Mouse (Mus musculus) forebrain, embryonic 11.5 days (tissue): Measurements from ENCODE around the gene Apaf1. TPM values are rescaled to one million over a fixed set of nuclear protein-coding genes. Genes with fewer than 3 reads are reported as not detected.

ENCODE experiments used
- ATAC-seq: fragments of 200-750 bp; cut with Nextera tagmentation; replicated peaks from 2 replicates; pipeline ENCODE4 v1.8.0; 2017; ENCODE audit warnings: moderate TSS enrichment; ENCODE audit not compliant: low FRiP score
- DNase-seq: peaks from one replicate; pipeline ENCODE4 v3.0.0-alpha.2; 2017; ENCODE audit warnings: low spot score
- H3K27ac ChIP-seq: fragments of 300-500 bp; sonication (generic); 2 replicates; pipeline ENCODE4 v1.5.1; 2014; ENCODE audit warnings: low read depth, low read length
- H3K27me3 ChIP-seq: fragments of 300-500 bp; sonication (generic); 2 replicates; pipeline ENCODE4 v1.6.1; 2014; ENCODE audit warnings: mild to moderate bottlenecking, low read length, mixed read lengths; ENCODE audit not compliant: control insufficient read depth, insufficient read depth
- H3K36me3 ChIP-seq: fragments of 300-500 bp; sonication (generic); 2 replicates; pipeline ENCODE4 v1.6.1; 2014; ENCODE audit warnings: mild to moderate bottlenecking, low read length, moderate library complexity, mixed read lengths; ENCODE audit not compliant: control insufficient read depth, insufficient read depth
- H3K4me1 ChIP-seq: fragments of 300-500 bp; sonication (generic); replicated peaks from 2 replicates; pipeline ENCODE4 v1.6.1; 2014; ENCODE audit warnings: low read length, mixed read lengths; ENCODE audit not compliant: control insufficient read depth, insufficient read depth
- H3K4me2 ChIP-seq: fragments of 300-500 bp; sonication (generic); 2 replicates; pipeline ENCODE4 v1.6.1; 2014; ENCODE audit warnings: low read depth, mild to moderate bottlenecking, low read length, moderate library complexity, mixed read lengths; ENCODE audit not compliant: severe bottlenecking
- H3K4me3 ChIP-seq: fragments of 300-500 bp; sonication (generic); 2 replicates; pipeline ENCODE4 v1.5.1; 2014; ENCODE audit warnings: low read depth, low read length
- H3K9ac ChIP-seq: fragments of 300-500 bp; sonication (generic); 2 replicates; pipeline ENCODE4 v1.6.1; 2014; ENCODE audit warnings: low read length
- H3K9me3 ChIP-seq: fragments of 300-500 bp; sonication (generic); 2 replicates; pipeline ENCODE4 v1.6.1; 2016; ENCODE audit warnings: low read length, mixed read lengths; ENCODE audit not compliant: control insufficient read depth
- WGBS: fragments of 180-500 bp; shearing (Covaris S2); extraction: QIAGEN DNeasy Blood & Tissue Kit; methylation state at CpG from one replicate; pipeline ENCODE4 v1.1.7; 2014; 5-methylcytosine and 5-hydroxymethylcytosine counted together
- polyA plus RNA-seq: library from polyadenylated mRNA; unstranded; fragments of >200 nt; fragmentation: Nextera tagmentation; extraction: Ambion mirVana; gene quantifications from 2 replicates; pipeline ENCODE4 v1.2.1, GENCODE M21; 2014

Apaf1 gene
- 29.4 and 30.2 TPM in 2 replicates for polyA plus RNA-seq

DNA sequence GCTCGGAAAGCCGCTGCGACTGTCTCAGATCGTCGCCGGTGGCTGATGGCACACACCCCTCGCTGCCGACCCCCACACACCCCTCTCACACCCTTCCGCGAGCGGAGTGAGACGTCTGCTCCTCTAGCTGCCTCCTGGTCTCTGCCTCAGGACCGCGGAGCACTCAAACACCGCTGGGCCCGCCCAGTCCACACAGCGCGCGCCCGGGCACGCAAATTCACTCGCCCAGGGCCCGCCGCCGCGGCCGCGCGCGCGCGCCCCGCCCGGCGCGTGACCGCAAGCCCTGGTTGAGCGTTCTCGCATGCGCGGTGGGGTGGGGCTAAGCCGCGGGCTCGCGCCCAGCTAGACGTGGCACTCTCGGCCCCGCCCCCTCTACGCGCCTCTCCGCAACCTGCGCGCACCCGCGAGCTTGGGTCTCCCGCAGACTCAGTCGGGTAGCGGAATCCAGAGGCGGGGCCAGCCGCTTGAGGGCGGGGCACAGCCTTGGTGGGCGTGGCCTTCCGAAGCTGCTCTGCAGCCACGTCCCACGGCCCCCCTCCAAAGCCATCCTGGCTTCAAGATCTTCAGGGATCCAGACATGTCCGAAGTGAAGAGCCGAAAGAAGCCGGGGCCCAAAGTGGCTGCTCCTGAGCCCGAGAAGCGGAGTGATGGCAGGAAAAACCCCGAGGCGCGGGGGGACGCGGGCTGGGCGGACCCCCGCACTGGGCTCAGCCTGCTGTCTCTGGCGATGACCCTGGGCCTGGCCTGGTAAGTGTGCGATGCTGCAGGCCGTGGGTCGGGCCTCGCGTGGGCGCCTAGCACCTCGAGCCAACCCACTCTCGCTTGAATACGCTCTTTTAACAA, at the start of gene Apaf1, which contains the start of gene Ikbip:
TSS of gene Apaf1 (minus strand) at position 221 of the 843 bp plus-strand sequence.
TSS of gene Ikbip (plus strand) at position 391 of the 843 bp plus-strand sequence.
- Histone ChIP-seq H3K4me3 (peak within 1 kb of the TSS; percentile 88), H3K4me1 (0 out of 2 replicates have a peak, but pooled peaks cover 2% of the 10 kb centered on the region), H3K9ac (peak within 1 kb of the TSS; percentile 87), H3K27ac (peak within 1 kb of the TSS; percentile 71), H3K4me2 (peak within 1 kb of the TSS; percentile 71), H3K9me3 (no peaks in the 10 kb centered on the region), H3K36me3 (no peaks in the 10 kb centered on the region), H3K27me3 (no peaks in the 10 kb centered on the region)
- DNase-seq (peak; percentile 100), ATAC-seq (peak; percentile 97)
- whole genome bisulfite sequencing = under 1% methylated on average over 86 of the region's 87 CpGs

DNA sequence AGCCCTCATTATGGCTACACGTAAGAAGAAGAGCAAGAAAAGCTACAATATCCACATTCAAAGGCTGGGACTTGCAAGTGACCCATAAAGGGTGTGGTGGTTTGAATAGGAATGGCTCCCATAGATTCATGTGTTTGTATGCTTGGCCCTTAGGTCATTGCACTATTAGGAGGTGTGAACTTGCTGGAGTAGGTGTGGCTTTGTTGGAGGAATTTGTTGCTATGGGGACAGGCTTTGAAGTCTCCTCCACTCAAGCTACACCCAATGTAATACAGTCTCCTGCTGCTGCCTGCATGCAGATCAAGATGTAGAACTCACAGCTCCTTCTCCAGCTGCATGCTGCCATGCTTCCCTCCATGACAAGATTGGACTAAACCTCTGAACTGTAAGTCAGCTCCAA, 49.0 kb upstream of the Apaf1 start:
- no peak overlapping the region for H3K4me3 ChIP-seq
- H3K9ac ChIP-seq = no peak overlapping the region
- H3K36me3 ChIP-seq = no peaks in the 10 kb centered on the region
- no peak for DNase-seq
- no peak overlapping the region for H3K4me2 ChIP-seq
- H3K9me3 ChIP-seq = no peaks in the 10 kb centered on the region
- WGBS = 78% methylated on average over 1 of the region's 1 CpGs
- H3K4me1 ChIP-seq = no peaks in the 10 kb centered on the region
- H3K27ac ChIP-seq = no peak overlapping the region
- no peaks in the 10 kb centered on the region for H3K27me3 ChIP-seq
- no peak for ATAC-seq

DNA sequence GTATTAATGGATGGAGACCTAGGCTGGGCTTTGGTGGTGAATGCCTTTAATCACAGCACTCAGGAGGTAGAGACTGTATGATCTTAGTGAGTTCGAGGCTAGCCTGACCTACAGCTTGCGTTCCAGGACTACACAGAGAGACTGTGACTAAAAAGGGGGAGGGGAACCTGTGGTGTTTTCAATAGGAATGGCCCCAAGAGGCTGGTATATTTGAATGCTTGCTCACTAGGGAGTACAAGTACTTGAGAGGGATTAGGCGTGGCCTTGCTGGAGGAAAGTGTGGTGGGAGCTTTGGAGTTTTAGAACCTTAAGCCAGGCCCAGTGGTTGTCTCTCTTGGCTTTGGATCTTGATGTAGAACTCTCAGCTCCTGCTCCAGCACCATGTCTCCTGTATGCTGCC, 48.2 kb upstream of the Apaf1 start:
- 73% methylated on average over 3 of the region's 3 CpGs for WGBS

DNA sequence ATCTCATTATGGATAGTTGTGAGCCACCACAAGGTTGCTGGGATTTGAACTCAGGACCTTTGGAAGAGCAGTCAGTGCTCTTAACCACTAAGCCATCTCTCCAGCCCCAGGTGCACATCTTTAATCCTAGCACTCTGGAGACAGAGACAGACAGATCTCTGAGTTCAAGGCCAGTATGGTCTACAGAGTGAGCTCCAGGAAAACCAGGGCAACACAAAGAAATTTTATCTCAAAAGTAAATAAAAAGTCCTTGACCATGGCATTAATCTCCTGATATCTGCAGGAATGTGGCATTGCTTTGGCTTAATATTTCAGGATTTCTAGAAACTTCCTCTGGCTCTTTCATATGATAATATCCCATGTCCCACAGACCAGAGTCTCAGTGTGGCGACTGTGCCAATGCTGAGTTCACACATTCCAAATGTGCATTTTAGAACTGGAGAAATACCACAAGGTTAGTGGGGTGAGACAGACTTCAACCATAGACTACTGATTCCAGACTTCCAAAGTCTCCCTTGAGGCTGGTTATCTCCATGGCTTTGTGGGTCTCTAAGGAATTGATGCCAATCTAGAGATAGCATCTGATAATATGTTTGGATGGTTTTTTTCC, 46.1 kb upstream of the Apaf1 start:
- H3K27me3 ChIP-seq = no peaks in the 10 kb centered on the region
- H3K36me3 ChIP-seq = no peaks in the 10 kb centered on the region
- 78% methylated on average over 1 of the region's 1 CpGs for WGBS
- no peak overlapping the region for H3K9ac ChIP-seq
- no peak overlapping the region for H3K27ac ChIP-seq
- H3K9me3 ChIP-seq = no peaks in the 10 kb centered on the region
- H3K4me1 ChIP-seq = no peaks in the 10 kb centered on the region
- no peak overlapping the region for H3K4me2 ChIP-seq
- DNase-seq = no peak
- H3K4me3 ChIP-seq = no peak overlapping the region
- ATAC-seq = no peak

More for the DNA sequence above, 48.2 kb upstream of the Apaf1 start:
- no peak for ATAC-seq
- Histone ChIP-seq H3K4me3 (no peak overlapping the region), H3K9ac (no peak overlapping the region), H3K27ac (no peak overlapping the region), H3K4me2 (no peak overlapping the region), H3K27me3 (no peaks in the 10 kb centered on the region), H3K4me1 (no peaks in the 10 kb centered on the region), H3K36me3 (no peaks in the 10 kb centered on the region), H3K9me3 (no peaks in the 10 kb centered on the region)
- no peak for DNase-seq

DNA sequence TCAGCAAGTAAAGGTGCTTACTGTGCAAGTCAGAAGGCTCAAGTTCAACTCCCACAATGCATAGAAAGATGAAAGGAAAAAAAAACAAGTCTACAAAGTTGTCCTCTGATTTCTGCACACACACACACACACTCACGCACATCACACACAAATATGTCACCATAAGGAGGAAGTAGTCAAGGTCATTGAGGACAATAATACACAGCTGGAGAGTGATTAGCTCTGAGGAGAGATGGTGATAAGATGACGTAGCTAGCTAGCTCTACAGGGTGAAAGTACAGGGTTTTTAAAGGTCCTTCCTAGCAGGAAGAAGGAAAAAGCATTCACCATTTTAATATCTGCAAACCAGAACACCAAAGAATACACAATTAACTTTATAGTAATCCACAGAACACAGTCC, 44.8 kb upstream of the Apaf1 start:
- Histone ChIP-seq H3K9me3 (no peaks in the 10 kb centered on the region), H3K36me3 (no peaks in the 10 kb centered on the region), H3K9ac (no peak overlapping the region), H3K4me1 (peaks cover 3% of the 10 kb centered on the region; the same call in 1 of the 2 replicates), H3K27ac (no peak overlapping the region), H3K4me3 (no peak overlapping the region), H3K4me2 (no peak overlapping the region), H3K27me3 (no peaks in the 10 kb centered on the region)
- DNase-seq = no peak
- WGBS = 80% methylated on average over 2 of the region's 2 CpGs
- no peak for ATAC-seq

DNA sequence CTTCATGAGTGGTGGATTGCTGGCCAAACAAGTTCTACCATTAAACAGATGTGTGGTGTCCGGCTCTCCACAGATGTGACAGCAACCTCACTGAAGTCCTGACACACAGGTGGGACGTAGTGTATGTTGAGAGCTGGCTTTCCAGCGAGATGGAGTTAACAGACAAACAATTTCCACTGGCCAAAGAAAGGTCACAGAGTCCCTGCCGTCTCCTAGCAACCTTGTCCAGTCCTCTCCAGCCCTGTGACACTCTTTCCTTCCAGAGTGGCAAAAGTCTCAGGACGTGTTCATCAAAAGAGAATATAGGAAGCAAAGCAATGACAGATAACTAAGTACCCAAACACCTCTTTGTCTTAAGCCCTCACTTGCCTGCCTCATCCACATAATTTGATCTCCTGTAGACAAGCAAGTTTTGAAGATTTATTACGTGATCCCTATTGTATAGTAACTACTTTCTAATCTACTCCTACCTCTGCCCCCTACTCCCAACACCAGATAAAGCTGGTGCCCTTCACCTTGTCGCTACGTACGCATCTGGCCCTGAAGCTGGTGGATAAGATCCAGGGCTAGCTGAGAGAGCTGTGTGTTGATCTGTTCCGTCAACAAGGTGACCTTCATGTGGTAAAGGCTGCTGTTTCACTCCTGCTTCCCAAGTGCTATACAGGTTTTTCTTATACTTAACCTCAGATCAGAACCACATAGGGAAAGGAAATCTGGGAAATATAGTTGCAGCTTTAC, 44.2 kb upstream of the Apaf1 start:
- no peak overlapping the region for H3K27ac ChIP-seq
- WGBS = 83% methylated on average over 10 of the region's 10 CpGs
- H3K4me1 ChIP-seq = peaks cover 8% of the 10 kb centered on the region; the same call in 1 of the 2 replicates
- ATAC-seq = no peak
- H3K4me3 ChIP-seq = no peak overlapping the region
- no peak overlapping the region for H3K4me2 ChIP-seq
- H3K27me3 ChIP-seq = no peaks in the 10 kb centered on the region
- no peak for DNase-seq
- no peaks in the 10 kb centered on the region for H3K9me3 ChIP-seq
- no peak overlapping the region for H3K9ac ChIP-seq
- H3K36me3 ChIP-seq = no peaks in the 10 kb centered on the region; the same call in 1 of the 2 replicates

DNA sequence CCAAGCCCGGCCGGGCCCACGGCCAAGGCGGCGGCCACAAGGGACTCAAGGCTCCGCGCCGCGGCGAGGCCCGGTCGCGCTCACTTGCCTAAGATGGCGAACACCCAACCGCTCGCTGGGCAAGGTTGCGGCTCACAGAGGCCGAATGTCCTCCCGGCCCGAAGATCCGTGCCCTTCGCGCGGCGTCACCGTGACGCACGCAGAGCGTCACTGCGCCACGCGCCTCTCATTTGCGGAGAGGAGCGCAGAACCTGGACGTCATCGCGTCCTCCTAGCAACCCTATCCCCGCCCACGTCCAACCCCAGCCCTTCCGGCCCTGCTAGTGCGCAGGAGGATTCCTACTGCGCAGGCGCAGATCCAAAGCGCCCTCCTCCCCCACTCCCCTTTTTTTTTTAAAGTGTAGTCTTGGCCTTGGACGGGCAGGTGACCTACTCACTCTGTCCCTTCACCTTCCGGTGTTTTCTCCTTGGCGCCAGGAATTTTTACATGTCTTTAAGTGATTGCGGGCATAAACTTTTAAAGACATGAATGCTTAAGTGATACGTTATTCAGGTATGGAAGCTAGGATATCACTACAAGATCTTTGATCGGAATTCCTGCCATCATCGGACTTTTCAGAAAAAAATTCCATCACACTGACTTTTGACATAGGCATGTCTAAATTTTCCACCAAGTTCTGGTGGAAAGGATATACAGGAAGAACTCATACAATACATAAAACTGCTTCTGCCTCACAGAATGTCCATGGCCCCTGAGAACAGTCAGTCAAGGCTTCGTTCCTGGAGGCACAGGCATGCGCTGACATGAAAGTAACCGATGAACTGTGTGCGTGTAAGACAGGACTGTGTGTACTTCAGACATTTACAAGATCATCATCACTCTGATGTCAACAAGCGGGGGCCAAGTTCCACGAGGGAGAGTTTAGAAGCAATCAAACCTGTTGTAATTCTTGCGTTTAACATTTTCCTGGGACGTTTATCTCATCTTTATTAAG, 41.6 kb upstream of the Apaf1 start, which contains the start of gene Slc25a3:
TSS of gene Slc25a3 (minus strand) at position 232 of the 995 bp plus-strand sequence.
- Histone ChIP-seq H3K4me2 (peak within 1 kb of the TSS; percentile 76), H3K27ac (peak within 1 kb of the TSS; percentile 38; the same call in 1 of the 2 replicates), H3K9me3 (no peaks in the 10 kb centered on the region), H3K4me1 (peaks cover 8% of the 10 kb centered on the region; the same call in 1 of the 2 replicates), H3K27me3 (no peaks in the 10 kb centered on the region), H3K9ac (peak within 1 kb of the TSS; percentile 96), H3K36me3 (peaks cover 10% of the 10 kb centered on the region), H3K4me3 (peak within 1 kb of the TSS; percentile 96)
- peak; percentile 98 for DNase-seq
- peak; percentile 100 for ATAC-seq
- WGBS = 15% methylated on average over 59 of the region's 59 CpGs
